Mouse (Mus musculus) C2C12 (cell line): Measurements from ENCODE around the gene Smc3. TPM values are rescaled to one million over a fixed set of nuclear protein-coding genes. Genes with fewer than 3 reads are reported as not detected.

Experiments
- H3K27me3 ChIP-seq: one replicate; pipeline ENCODE4 v1.6.1; 2011; ENCODE audit not compliant: control insufficient read depth, insufficient read depth, insufficient read length
- H3K36me3 ChIP-seq: one replicate; pipeline ENCODE4 v1.6.1; 2011; ENCODE audit not compliant: control insufficient read depth, insufficient read depth
- H3K4me3 ChIP-seq: one replicate; pipeline ENCODE4 v1.5.1; 2011; ENCODE audit warnings: mild to moderate bottlenecking, control low read depth; ENCODE audit not compliant: poor library complexity, insufficient read depth, severe bottlenecking
- H3K79me2 ChIP-seq: one replicate; pipeline ENCODE4 v1.6.1; 2011; ENCODE audit not compliant: control insufficient read depth, insufficient read depth
- H3K79me3 ChIP-seq: one replicate; pipeline ENCODE4 v1.6.1; 2011; ENCODE audit warnings: low read depth, control low read depth
- H3ac ChIP-seq: one replicate; pipeline ENCODE3; 2011; ENCODE audit warnings: low read depth; ENCODE audit not compliant: control insufficient read depth, insufficient read length
- CEBPB ChIP-seq: IDR thresholded peaks from one replicate; pipeline ENCODE4 v1.6.1; 2011; ENCODE audit warnings: low read depth, mild to moderate bottlenecking, control low read depth, moderate library complexity
- CTCF ChIP-seq: IDR thresholded peaks from one replicate; pipeline ENCODE4 v1.5.1; 2011; ENCODE audit not compliant: control insufficient read depth, insufficient read depth, insufficient read length
- FOSL1 ChIP-seq: IDR thresholded peaks from one replicate; pipeline ENCODE4 v1.8.0; 2011; ENCODE audit warnings: mild to moderate bottlenecking, low read length; ENCODE audit not compliant: poor library complexity, insufficient read depth, severe bottlenecking
- MAX ChIP-seq: IDR thresholded peaks from one replicate; pipeline ENCODE4 v1.6.1; 2011; ENCODE audit warnings: mild to moderate bottlenecking, control low read depth
- MYOD1 ChIP-seq: IDR thresholded peaks from one replicate; pipeline ENCODE4 v1.6.1; 2011; ENCODE audit warnings: low read depth; ENCODE audit not compliant: control insufficient read depth, insufficient read length
- MYOG ChIP-seq: IDR thresholded peaks from one replicate; pipeline ENCODE4 v1.6.1; 2011; ENCODE audit not compliant: control insufficient read depth, insufficient read length; ENCODE audit errors: extremely low read depth
- USF1 ChIP-seq: IDR thresholded peaks from one replicate; pipeline ENCODE4 v1.6.1; 2011; ENCODE audit warnings: low read depth, mild to moderate bottlenecking, control low read depth, moderate library complexity
- polyA plus RNA-seq: library from polyadenylated mRNA; unstranded; fragments of >200 nt; fragmentation: generic; extraction: Trizol; gene quantifications from one replicate; pipeline ENCODE4 v1.2.1, GENCODE M21; 2012; ENCODE audit warnings: missing spikeins

The Smc3 gene
- polyA plus RNA-seq, 1 experiment = 10.1 TPM

GRCm38 (mm10) chr19:53687592-53687991 is 87.4 kb downstream of the Smc3 start:
- TF ChIP-seq MYOG = no peak
- no peak for TF ChIP-seq FOSL1
- TF ChIP-seq MYOD1 = no peak
- TF ChIP-seq CTCF = no peak
- TF ChIP-seq CEBPB = no peak
- no peak for TF ChIP-seq MAX
- TF ChIP-seq USF1 = no peak
- H3ac ChIP-seq = no peak overlapping the region
- no peaks in the 10 kb centered on the region for H3K36me3 ChIP-seq
- H3K79me2 ChIP-seq = no peaks in the 10 kb centered on the region
- no peaks in the 10 kb centered on the region for H3K27me3 ChIP-seq
- H3K4me3 ChIP-seq = no peak overlapping the region
- no peaks in the 10 kb centered on the region for H3K79me3 ChIP-seq

- no peaks in the 10 kb centered on the region for H3K27me3 ChIP-seq
- H3K79me3 ChIP-seq = no peaks in the 10 kb centered on the region
- no peaks in the 10 kb centered on the region for H3K36me3 ChIP-seq
- H3ac ChIP-seq = no peak overlapping the region
- TF ChIP-seq USF1 (no peak), CEBPB (no peak), MYOD1 (no peak), CTCF (no peak), FOSL1 (no peak), MYOG (no peak), MAX (no peak)
- no peaks in the 10 kb centered on the region for H3K79me2 ChIP-seq
- no peak overlapping the region for H3K4me3 ChIP-seq
These were observed 90.6 kb downstream of the Smc3 start for GRCm38 (mm10) chr19:53690816-53691215.

- H3ac ChIP-seq = no peak overlapping the region
- no peaks in the 10 kb centered on the region for H3K36me3 ChIP-seq
- TF ChIP-seq MYOD1 (no peak), USF1 (no peak), FOSL1 (no peak), MAX (no peak), MYOG (no peak), CEBPB (no peak), CTCF (no peak)
- no peaks in the 10 kb centered on the region for H3K79me2 ChIP-seq
- no peak overlapping the region for H3K4me3 ChIP-seq
- no peaks in the 10 kb centered on the region for H3K27me3 ChIP-seq
- no peaks in the 10 kb centered on the region for H3K79me3 ChIP-seq
These were observed 93.8 kb downstream of the Smc3 start for GRCm38 (mm10) chr19:53694020-53694419.

Other genes with a start within 250 kb of the Smc3 start
- not detected for gene Gm10197, start 228.6 kb upstream of the Smc3 start, polyA plus RNA-seq
- 31.9 TPM for gene Smndc1, start 209.8 kb upstream of the Smc3 start, polyA plus RNA-seq
- gene Dusp5, start 71.3 kb upstream of the Smc3 start, polyA plus RNA-seq = 22.5 TPM
- gene Nutf2-ps1, start 11.3 kb upstream of the Smc3 start, polyA plus RNA-seq = 17.0 TPM
- 23.1 TPM for gene Rbm20, start 76.9 kb downstream of the Smc3 start, polyA plus RNA-seq